Mouse (Mus musculus) ES-E14 (cell line): ENCODE data around the gene Urad. TPM values are rescaled to one million over a fixed set of nuclear protein-coding genes. Genes with fewer than 3 reads are reported as not detected.
A peak's percentile ranks its signal among the peaks of the same experiment; 100 is the strongest.

Experiments used
- DNase-seq: peaks from one replicate; pipeline ENCODE4 v3.0.0-alpha.2; 2013; ENCODE audit warnings: low read depth, low spot score
- H3K27ac ChIP-seq: 2 replicates; pipeline ENCODE4 v1.5.1; 2012; ENCODE audit warnings: low read depth, mild to moderate bottlenecking, low read length, moderate library complexity, mixed read lengths; ENCODE audit not compliant: poor library complexity, insufficient read depth, severe bottlenecking
- H3K36me3 ChIP-seq: 2 replicates; pipeline ENCODE4 v1.6.1; 2012; ENCODE audit warnings: mild to moderate bottlenecking, low read length, moderate library complexity, mixed read lengths; ENCODE audit not compliant: control insufficient read depth, poor library complexity, insufficient read depth, severe bottlenecking
- H3K4me1 ChIP-seq, 2 experiments: fragments of 150-350 bp in 1 of 2; sonication (generic) in 1 of 2; 2 replicates each; pipeline ENCODE4 v1.6.1; 2012; ENCODE audit warnings: low read length in 2 of 2, mild to moderate bottlenecking in 1 of 2, mixed read lengths in 1 of 2; ENCODE audit not compliant: control insufficient read depth in 2 of 2, insufficient read depth in 2 of 2, poor library complexity in 1 of 2
- H3K4me3 ChIP-seq, 2 experiments: fragments of 150-350 bp in 1 of 2; sonication (generic) in 1 of 2; 2 replicates each; pipeline ENCODE4 v1.5.1; 2012; ENCODE audit warnings: low read length in 2 of 2, low read depth in 1 of 2, mild to moderate bottlenecking in 1 of 2, mixed read lengths in 1 of 2; ENCODE audit not compliant: insufficient read depth in 1 of 2, poor library complexity in 1 of 2, severe bottlenecking in 1 of 2
- H3K9ac ChIP-seq: 2 replicates; pipeline ENCODE4 v1.6.1; 2012; ENCODE audit warnings: low read depth, mild to moderate bottlenecking, low read length, mixed read lengths; ENCODE audit not compliant: poor library complexity, insufficient read depth, severe bottlenecking
- H3K9me3 ChIP-seq: fragments of 150-350 bp; sonication (generic); 2 replicates; pipeline ENCODE4 v1.6.1; 2012; ENCODE audit warnings: low read depth, mild to moderate bottlenecking, low read length; ENCODE audit not compliant: control insufficient read depth, insufficient read depth
- CHD2 ChIP-seq: IDR thresholded peaks from 2 replicates; pipeline ENCODE4 v1.6.1; 2014; ENCODE audit warnings: mild to moderate bottlenecking, low read depth, low read length, inconsistent platforms
- HCFC1 ChIP-seq: IDR thresholded peaks from 2 replicates; pipeline ENCODE4 v1.6.1; 2012; ENCODE audit warnings: low read length, inconsistent platforms, borderline replicate concordance; ENCODE audit not compliant: insufficient read depth
- MAFK ChIP-seq: IDR thresholded peaks from 2 replicates; pipeline ENCODE4 v1.6.1; 2014; ENCODE audit warnings: mild to moderate bottlenecking, low read depth, low read length, inconsistent platforms; ENCODE audit not compliant: insufficient read depth
- ZC3H11A ChIP-seq: IDR thresholded peaks from 2 replicates; pipeline ENCODE4 v1.6.1; 2012; ENCODE audit warnings: low read depth, mild to moderate bottlenecking, inconsistent platforms, low read length, borderline replicate concordance
- ZNF384 ChIP-seq: IDR thresholded peaks from 2 replicates; pipeline ENCODE4 v1.6.1; 2012; ENCODE audit warnings: low read depth, low read length, inconsistent platforms
- in situ Hi-C, 2 experiments: fragments of 600-800 bp; cut with MboI; formaldehyde crosslinking; loops; one replicate each; pipeline ENCODE4 v1.15.1; 2025; ENCODE audit warnings: low sequenced_read_pairs in 2 of 2, inconsistent platforms in 1 of 2; ENCODE audit not compliant: unreplicated experiment in 2 of 2
- total RNA-seq: library from RNA; depleted of rRNA; stranded (reverse); fragments of 300-350 nt; gene quantifications from 2 replicates; pipeline ENCODE4 v1.2.3, GENCODE M21; 2012

Gene Urad
- total RNA-seq, 1 experiment, result not detected

DNA sequence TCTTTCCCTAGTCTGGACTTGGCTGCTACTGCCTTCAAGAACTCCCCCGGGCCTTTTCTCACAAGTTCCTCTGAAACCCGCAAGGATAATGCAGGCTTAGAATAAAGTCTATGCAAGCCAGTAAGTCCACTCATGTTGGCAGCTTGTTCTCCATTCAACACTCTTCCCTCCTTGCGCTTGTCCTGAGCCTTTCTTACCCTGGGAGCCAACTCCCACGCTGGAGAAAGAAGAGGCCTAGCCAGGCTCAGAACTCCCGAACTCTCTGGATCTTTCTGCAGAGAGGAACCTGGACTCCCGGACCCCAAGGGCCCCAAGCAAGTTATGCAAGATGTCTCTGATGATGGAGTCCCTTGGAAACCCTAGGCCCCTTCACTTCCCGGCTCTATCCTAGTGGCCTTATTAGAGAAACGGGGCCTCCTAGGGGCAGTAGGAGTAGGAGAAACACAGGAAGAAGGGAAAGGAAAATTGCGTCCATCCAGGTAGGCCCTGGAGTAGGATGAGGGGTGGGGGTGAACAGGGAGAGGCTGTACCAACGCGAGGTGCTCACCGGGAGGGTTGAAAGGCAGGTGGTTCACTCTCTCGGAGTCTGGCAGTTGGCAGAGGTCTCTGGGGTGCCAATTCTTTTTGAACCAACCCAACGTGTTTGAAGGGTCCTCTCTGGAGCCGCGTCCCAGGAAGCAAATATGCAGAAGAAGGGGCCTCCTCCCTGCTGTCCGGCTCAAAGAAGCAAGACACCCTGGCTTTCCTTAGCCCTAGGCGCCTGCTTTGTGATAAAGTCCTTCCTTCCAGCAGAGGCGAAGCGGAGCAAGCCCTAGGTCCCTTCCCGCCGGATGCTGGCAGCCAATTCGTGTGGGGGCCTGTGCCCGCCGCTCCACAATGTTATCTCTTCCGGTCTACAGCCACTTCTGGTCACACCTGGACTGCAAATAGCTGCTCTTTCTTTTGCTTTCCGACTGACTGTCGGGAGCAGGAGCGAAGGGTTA lies 51.3 kb downstream of the Urad start:
- Histone ChIP-seq H3K4me3 (peak overlapping the region; percentile 53 to 56; a peak in 1 of 4 replicates), H3K9ac (no peak overlapping the region), H3K27ac (no peak overlapping the region), H3K36me3 (no peaks in the 10 kb centered on the region), H3K9me3 (no peaks in the 10 kb centered on the region), H3K4me1 (peaks cover 0 to 2% of the 10 kb centered on the region in 2 experiments; a peak in 1 of 4 replicates)
- in situ Hi-C loops, result loop anchor here in 1 of 2 experiments (5.0 to 10.0 kb wide), 2 partner anchors 36 to 86 kb away; partner anchors contain the start of genes Cdx2 and Gsx1
- no peak for DNase-seq
- TF ChIP-seq CHD2, result no peak
- no peak for TF ChIP-seq HCFC1

DNA sequence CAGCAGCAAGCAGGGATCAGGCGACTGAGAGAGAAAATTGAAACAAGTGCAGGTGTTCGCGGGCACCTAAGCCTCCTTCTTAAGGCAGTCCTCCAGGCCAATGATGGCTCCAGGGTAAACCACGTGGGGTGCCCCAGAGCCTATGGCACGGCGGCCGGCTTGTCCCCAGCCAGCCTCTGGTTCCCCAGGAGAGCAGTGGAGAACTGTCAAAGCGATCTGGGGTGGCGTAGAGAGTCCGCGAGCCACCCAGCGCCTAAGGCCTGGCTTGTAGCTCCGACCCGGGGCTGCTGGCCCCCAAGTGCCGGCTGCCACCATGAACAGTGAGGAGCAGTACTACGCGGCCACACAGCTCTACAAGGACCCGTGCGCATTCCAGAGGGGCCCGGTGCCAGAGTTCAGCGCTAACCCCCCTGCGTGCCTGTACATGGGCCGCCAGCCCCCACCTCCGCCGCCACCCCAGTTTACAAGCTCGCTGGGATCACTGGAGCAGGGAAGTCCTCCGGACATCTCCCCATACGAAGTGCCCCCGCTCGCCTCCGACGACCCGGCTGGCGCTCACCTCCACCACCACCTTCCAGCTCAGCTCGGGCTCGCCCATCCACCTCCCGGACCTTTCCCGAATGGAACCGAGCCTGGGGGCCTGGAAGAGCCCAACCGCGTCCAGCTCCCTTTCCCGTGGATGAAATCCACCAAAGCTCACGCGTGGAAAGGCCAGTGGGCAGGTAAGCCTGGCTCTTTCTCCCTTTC lies 52.1 kb downstream of the Urad start, which contains the start of gene Pdx1:
Gene Pdx1 (plus strand): TSS at position 34 of the 747 bp plus-strand sequence.
- in situ Hi-C loops, result loop anchor here (5.0 to 10.0 kb wide), 3 partner anchors 37 to 85 kb away; partner anchors contain the start of genes Cdx2 (in 1 of the 2) and Gsx1 (in 1 of the 2)
- peak; percentile 54 for DNase-seq

DNA sequence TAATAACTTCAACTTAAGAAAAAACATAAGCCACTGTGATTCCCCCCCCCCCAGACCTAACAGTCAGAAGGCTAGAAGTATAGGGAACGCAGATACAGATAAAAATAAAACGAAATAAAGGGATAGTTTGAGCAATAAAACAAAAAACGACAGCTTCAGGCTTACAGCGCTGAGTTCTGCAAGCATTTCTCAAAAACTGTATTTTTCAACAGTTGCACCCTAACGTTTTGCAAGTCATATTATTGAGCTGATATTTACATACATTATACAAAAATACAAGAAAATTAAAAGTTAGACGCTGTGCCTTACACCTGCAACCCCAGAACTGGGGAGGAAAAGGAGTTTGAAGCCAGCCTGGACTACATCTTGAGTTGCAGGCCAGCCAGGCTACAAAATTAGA lies 52.9 kb downstream of the Urad start:
- DNase-seq, result no peak
- no peaks in the 10 kb centered on the region for H3K9me3 ChIP-seq
- no peak overlapping the region for H3K9ac ChIP-seq
- TF ChIP-seq ZC3H11A (no peak), HCFC1 (no peak), CHD2 (no peak), ZNF384 (no peak), MAFK (no peak)
- H3K4me3 ChIP-seq, result no peak overlapping the region
- H3K36me3 ChIP-seq, result no peaks in the 10 kb centered on the region
- in situ Hi-C loops, result loop anchor here in 1 of 2 experiments (5.0 kb wide), 1 partner anchor 77 kb away; no protein-coding TSS in a partner anchor
- H3K4me1 ChIP-seq, result no peaks in the 10 kb centered on the region
- no peak overlapping the region for H3K27ac ChIP-seq

More for the DNA sequence above, 52.1 kb downstream of the Urad start, which contains the start of gene Pdx1:
- H3K9ac ChIP-seq, result no peak within 1 kb of the TSS; the same call in 1 of the 2 replicates
- H3K4me1 ChIP-seq, result peaks cover 0 to 2% of the 10 kb centered on the region in 2 experiments; a peak in 1 of 4 replicates
- H3K4me3 ChIP-seq, result peak within 1 kb of the TSS; percentile 53 to 56; a peak in 3 of 4 replicates
- no peak within 1 kb of the TSS for H3K27ac ChIP-seq
- no peaks in the 10 kb centered on the region for H3K36me3 ChIP-seq
- no peak for TF ChIP-seq HCFC1
- TF ChIP-seq CHD2, result no peak
- TF ChIP-seq MAFK, result no peak
- no peak for TF ChIP-seq ZNF384
- TF ChIP-seq ZC3H11A, result no peak
- H3K9me3 ChIP-seq, result no peaks in the 10 kb centered on the region

DNA sequence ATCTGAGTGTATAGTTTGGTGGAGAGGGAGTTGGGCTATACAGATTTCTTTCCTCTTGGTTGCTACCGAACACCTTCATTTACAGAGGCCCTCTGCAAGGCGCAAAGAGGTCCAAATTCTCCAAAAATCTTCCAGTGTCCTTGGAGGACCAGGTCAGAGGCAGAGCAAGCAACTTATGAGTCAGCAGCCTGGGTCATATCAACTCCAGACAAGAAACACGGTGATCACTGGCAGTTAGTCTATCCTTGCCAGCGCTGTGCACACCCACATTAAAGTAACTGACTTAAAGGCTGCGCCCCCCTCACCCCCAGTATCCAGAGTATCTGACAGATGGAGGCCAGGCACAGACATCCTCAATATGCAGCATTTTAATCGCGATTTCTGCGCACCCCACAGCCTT lies 53.5 kb downstream of the Urad start:
- no peak for DNase-seq
- no peak overlapping the region for H3K27ac ChIP-seq
- no peak overlapping the region for H3K4me3 ChIP-seq
- H3K4me1 ChIP-seq, result no peaks in the 10 kb centered on the region
- H3K9ac ChIP-seq, result no peak overlapping the region
- no peaks in the 10 kb centered on the region for H3K36me3 ChIP-seq
- TF ChIP-seq HCFC1 (no peak), MAFK (no peak), ZNF384 (no peak), CHD2 (no peak), ZC3H11A (no peak)
- in situ Hi-C loops, result loop anchor here in 1 of 2 experiments (5.0 kb wide), 1 partner anchor 76 kb away; no protein-coding TSS in a partner anchor
- H3K9me3 ChIP-seq, result no peaks in the 10 kb centered on the region
